ENCODE assay signal across 8 mouse cellular contexts in the genomic region with DNA sequence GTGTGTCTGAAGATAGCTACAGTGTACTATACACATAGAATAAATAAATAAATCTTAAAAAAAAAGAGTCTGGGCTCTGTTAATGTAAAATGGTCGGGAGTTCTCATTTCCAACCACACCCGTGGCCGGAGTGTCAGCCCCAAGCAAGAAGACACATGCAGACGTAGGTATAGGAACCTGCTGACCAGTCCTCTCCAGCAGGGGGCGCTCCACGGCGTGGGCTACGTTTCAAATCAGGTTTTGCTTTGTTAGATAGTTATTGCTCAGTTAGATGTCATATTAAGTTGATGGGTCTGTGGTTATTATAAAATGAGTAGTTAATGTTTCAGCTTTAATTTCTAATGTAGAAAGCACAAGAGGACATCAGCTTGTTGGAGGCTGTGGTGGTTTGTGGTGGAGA. TPM values are rescaled to one million over a fixed set of nuclear protein-coding genes. Genes with fewer than 3 reads are reported as not detected.
DNase-seq lines count a peak whose midpoint lies in the region; ATAC-seq and TF ChIP-seq lines count a peak whose summit lies in the region.

No protein-coding gene starts in this region.

- no peaks in the 10 kb centered on the region for H3K9me3 ChIP-seq in forebrain, postnatal 0 days (ENCODE audit: low read length)
- H3K9me3 ChIP-seq in forebrain, embryonic 14.5 days (replicated peaks; ENCODE audit: control insufficient read depth, low read length) = no peaks in the 10 kb centered on the region
- H3K9me3 ChIP-seq in midbrain, embryonic 10.5 days (replicated peaks) = no peaks in the 10 kb centered on the region
- H3K9me3 ChIP-seq in midbrain, embryonic 15.5 days = no peaks in the 10 kb centered on the region
- H3K9me3 ChIP-seq in neural tube, embryonic 11.5 days (ENCODE audit: control insufficient read depth, low read length) = no peaks in the 10 kb centered on the region

- no peak overlapping the region for H3K4me3 ChIP-seq in forebrain, postnatal 0 days (ENCODE audit: low read depth, low read length)
- no peak overlapping the region for H3K4me3 ChIP-seq in forebrain, embryonic 14.5 days (ENCODE audit: low read depth, low read length)
- no peak overlapping the region for H3K4me3 ChIP-seq in midbrain, embryonic 10.5 days
- no peak overlapping the region for H3K4me3 ChIP-seq in midbrain, embryonic 15.5 days
- no peak overlapping the region for H3K4me3 ChIP-seq in neural tube, embryonic 11.5 days (ENCODE audit: low read depth, low read length)

- ATAC-seq in forebrain, postnatal 0 days = no peak
- ATAC-seq in forebrain, embryonic 14.5 days = no peak
- no peak for ATAC-seq in midbrain, embryonic 15.5 days (replicated peaks)
- ATAC-seq in granulocyte monocyte progenitor cell, adult 5-6 weeks (replicated peaks; ENCODE audit: poor library complexity, severe bottlenecking) = peak; percentile 61
- ATAC-seq in neural tube, embryonic 11.5 days (ENCODE audit: insufficient read depth, low FRiP score, low TSS enrichment) = no peak
- no peak for ATAC-seq in erythroid progenitor cell, adult 5-6 weeks (replicated peaks; ENCODE audit: low FRiP score, poor library complexity, severe bottlenecking)

- no peaks in the 10 kb centered on the region for H3K4me1 ChIP-seq in forebrain, postnatal 0 days (ENCODE audit: insufficient read depth)
- 0 out of 2 replicates have a peak, but pooled peaks cover 3% of the 10 kb centered on the region for H3K4me1 ChIP-seq in forebrain, embryonic 14.5 days (ENCODE audit: control insufficient read depth, insufficient read depth, low read length)
- peaks cover 23% of the 10 kb centered on the region for H3K4me1 ChIP-seq in midbrain, embryonic 10.5 days
- peaks cover 7% of the 10 kb centered on the region for H3K4me1 ChIP-seq in midbrain, embryonic 15.5 days
- H3K4me1 ChIP-seq in neural tube, embryonic 11.5 days (ENCODE audit: control insufficient read depth, insufficient read depth, low read length) = 0 out of 2 replicates have a peak, but pooled peaks cover 4% of the 10 kb centered on the region

- peak; percentile 59 for TF ChIP-seq CTCF in forebrain, postnatal 0 days (IDR thresholded peaks at IDR 0.05; ENCODE audit: low read depth)

- no peak overlapping the region for H3K4me2 ChIP-seq in forebrain, postnatal 0 days (ENCODE audit: low read depth)
- no peak overlapping the region for H3K4me2 ChIP-seq in forebrain, embryonic 14.5 days (ENCODE audit: low read length)
- no peak overlapping the region for H3K4me2 ChIP-seq in midbrain, embryonic 15.5 days
- H3K4me2 ChIP-seq in neural tube, embryonic 11.5 days (ENCODE audit: low read depth) = no peak overlapping the region

- no peaks in the 10 kb centered on the region for H3K27me3 ChIP-seq in forebrain, postnatal 0 days (ENCODE audit: insufficient read depth, low read length)
- no peaks in the 10 kb centered on the region for H3K27me3 ChIP-seq in forebrain, embryonic 14.5 days (replicated peaks; ENCODE audit: control insufficient read depth, insufficient read depth, low read length)
- 0 out of 2 replicates have a peak, but pooled peaks cover 4% of the 10 kb centered on the region for H3K27me3 ChIP-seq in midbrain, embryonic 10.5 days (ENCODE audit: low read depth, poor library complexity, severe bottlenecking)
- no peaks in the 10 kb centered on the region for H3K27me3 ChIP-seq in midbrain, embryonic 15.5 days (replicated peaks)
- H3K27me3 ChIP-seq in neural tube, embryonic 11.5 days (ENCODE audit: control insufficient read depth, insufficient read depth, low read length) = no peaks in the 10 kb centered on the region

- no peaks in the 10 kb centered on the region for H3K36me3 ChIP-seq in forebrain, postnatal 0 days (ENCODE audit: insufficient read depth)
- H3K36me3 ChIP-seq in forebrain, embryonic 14.5 days (ENCODE audit: control insufficient read depth, insufficient read depth, low read length) = no peaks in the 10 kb centered on the region
- no peaks in the 10 kb centered on the region for H3K36me3 ChIP-seq in midbrain, embryonic 10.5 days
- H3K36me3 ChIP-seq in midbrain, embryonic 15.5 days (replicated peaks) = no peaks in the 10 kb centered on the region
- no peaks in the 10 kb centered on the region for H3K36me3 ChIP-seq in neural tube, embryonic 11.5 days (ENCODE audit: control insufficient read depth, insufficient read depth, low read length)

- no peak for DNase-seq in forebrain, postnatal 0 days
- DNase-seq in forebrain, embryonic 14.5 days (ENCODE audit: low spot score) = no peak
- DNase-seq in midbrain, embryonic 10.5 days (ENCODE audit: low spot score) = peak; percentile 46
- peak; percentile 78 for DNase-seq in R1 (ENCODE audit: low read depth, low spot score)
- DNase-seq in neural tube, embryonic 11.5 days (ENCODE audit: low spot score) = peak; percentile 59

- H3K9ac ChIP-seq in forebrain, postnatal 0 days = no peak overlapping the region
- H3K9ac ChIP-seq in forebrain, embryonic 14.5 days (ENCODE audit: low read length) = no peak overlapping the region
- H3K9ac ChIP-seq in midbrain, embryonic 15.5 days = no peak overlapping the region
- no peak overlapping the region for H3K9ac ChIP-seq in neural tube, embryonic 11.5 days (ENCODE audit: low read length)

- 26% methylated on average over 8 of the region's 8 CpGs for WGBS in forebrain, postnatal 0 days
- WGBS in forebrain, embryonic 14.5 days = 29% methylated on average over 8 of the region's 8 CpGs
- WGBS in midbrain, embryonic 10.5 days = 30% methylated on average over 8 of the region's 8 CpGs
- WGBS in midbrain, embryonic 15.5 days = 28% methylated on average over 8 of the region's 8 CpGs
- 37% methylated on average over 8 of the region's 8 CpGs for WGBS in neural tube, embryonic 11.5 days

- no peak overlapping the region for H3K27ac ChIP-seq in forebrain, postnatal 0 days (ENCODE audit: low read depth, low read length)
- H3K27ac ChIP-seq in forebrain, embryonic 14.5 days (ENCODE audit: low read depth, low read length) = no peak overlapping the region
- no peak overlapping the region for H3K27ac ChIP-seq in midbrain, embryonic 10.5 days (replicated peaks)
- H3K27ac ChIP-seq in midbrain, embryonic 15.5 days = no peak overlapping the region
- H3K27ac ChIP-seq in neural tube, embryonic 11.5 days (ENCODE audit: low read depth, low read length) = no peak overlapping the region

RNA-seq across cellular contexts. Expression of a gene that starts 52.8 kb away (rescaled TPM):
- 26.0 and 32.3 TPM in 2 replicates for total RNA-seq in forebrain, postnatal 0 days (2014; rRNA removed)
- 27.6 and 29.6 TPM in 2 replicates for polyA plus RNA-seq in forebrain, postnatal 0 days (2015; fragmentation: Nextera tagmentation; extraction: Ambion mirVana)
- polyA plus RNA-seq in forebrain, embryonic 14.5 days (2014; fragmentation: Nextera tagmentation; extraction: Ambion mirVana) = 29.7 and 36.6 TPM in 2 replicates
- polyA plus RNA-seq in midbrain, embryonic 10.5 days (2016; fragmentation: Nextera tagmentation; extraction: Ambion mirVana) = 37.8 and 38.0 TPM in 2 replicates
- polyA plus RNA-seq in midbrain, embryonic 15.5 days (2015; fragmentation: Nextera tagmentation; extraction: Ambion mirVana) = 44.5 and 46.9 TPM in 2 replicates
- 15.3 and 23.4 TPM in 2 replicates for total RNA-seq in granulocyte monocyte progenitor cell, adult 5-6 weeks (2014; fragmentation: Nextera tagmentation)
- 23.2 and 31.8 TPM in 2 replicates for total RNA-seq in granulocyte monocyte progenitor cell, adult 5-6 weeks (2017)
- 30.6 and 35.1 TPM in 2 replicates for polyA plus RNA-seq in neural tube, embryonic 11.5 days (2014; fragmentation: Nextera tagmentation; extraction: Ambion mirVana)
- total RNA-seq in erythroid progenitor cell, adult 5-6 weeks (2015; ENCODE audit: low replicate concordance) = 2.9 and 11.2 TPM in 2 replicates
- 2.2 and 8.5 TPM in 2 replicates for total RNA-seq in erythroid progenitor cell, adult 5-6 weeks (2017; ENCODE audit: low replicate concordance)

Comparison
In these comparisons a context has a peak if more than half of its experiments do, and no peak if none do; other contexts are left out.
1. DNase-seq: peak in midbrain, embryonic 10.5 days (single experiment), R1 (single experiment) and neural tube, embryonic 11.5 days (single experiment); none in forebrain, postnatal 0 days (single experiment) and forebrain, embryonic 14.5 days (single experiment).